Mouse (Mus musculus) embryo, embryonic 11 days (tissue): ENCODE data around the gene Exoc4.

Experiments
- DNase-seq: peaks from one replicate; pipeline ENCODE4 v3.0.0-alpha.2; 2015

Gene Exoc4

DNA sequence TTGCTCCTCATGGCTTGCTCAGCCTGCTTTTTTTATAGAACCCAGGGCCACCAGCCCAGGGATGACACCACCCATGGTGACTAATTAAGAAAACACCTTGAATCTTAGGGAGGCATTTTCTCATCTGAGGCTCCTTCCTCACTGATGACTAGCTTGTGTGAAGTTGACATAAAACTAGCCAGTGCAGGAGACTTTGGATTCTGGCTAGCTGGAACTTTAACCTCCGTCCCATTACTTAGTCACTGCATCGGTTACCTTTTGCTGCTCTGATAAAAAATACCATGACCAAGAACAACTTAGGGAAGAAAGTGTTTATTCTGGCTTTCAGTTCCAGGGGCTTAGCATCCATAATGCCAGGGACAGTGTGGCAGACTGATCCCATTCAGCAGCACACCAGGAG is 711.9 kb downstream of the Exoc4 start:
- DNase-seq = no peak

DNA sequence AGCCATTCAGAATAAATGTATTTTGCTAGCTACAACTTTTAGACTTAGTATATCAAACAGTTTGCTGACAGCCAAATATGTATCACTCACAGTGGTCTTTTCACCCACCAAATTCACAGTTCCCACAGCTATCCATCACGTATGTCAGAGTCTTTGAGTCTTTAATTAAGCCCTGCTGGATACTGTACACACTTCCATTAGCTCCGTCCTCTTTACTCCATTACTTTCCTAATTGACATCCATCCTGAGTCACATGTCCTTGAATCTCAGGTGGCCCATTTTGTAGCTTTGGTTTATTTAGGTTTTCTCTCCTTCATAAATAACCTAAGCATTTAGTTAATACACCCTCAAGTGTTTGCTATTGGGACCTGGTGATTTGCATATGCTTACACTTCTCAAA is 714.2 kb downstream of the Exoc4 start:
- DNase-seq = no peak

DNA sequence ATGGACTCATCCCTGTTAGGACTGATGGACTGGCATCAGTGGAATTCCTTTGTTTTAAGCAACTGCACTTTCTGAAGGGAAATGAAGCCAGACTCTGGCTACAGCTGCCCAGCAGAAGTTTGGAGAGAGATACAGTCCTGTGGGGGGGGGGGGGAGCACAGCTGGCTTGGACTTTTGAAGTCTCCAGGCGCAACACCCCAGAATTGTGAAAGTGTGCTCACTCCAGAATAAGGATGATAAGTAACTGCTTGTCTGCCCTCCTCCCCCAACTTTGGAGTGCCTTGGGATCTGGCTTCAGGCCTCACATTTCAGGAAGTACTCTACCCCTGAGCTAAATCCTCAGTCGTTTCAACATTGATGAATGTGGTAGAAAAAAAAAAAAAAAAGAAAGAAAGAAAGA is 716.7 kb downstream of the Exoc4 start:
- DNase-seq = peak; percentile 39

DNA sequence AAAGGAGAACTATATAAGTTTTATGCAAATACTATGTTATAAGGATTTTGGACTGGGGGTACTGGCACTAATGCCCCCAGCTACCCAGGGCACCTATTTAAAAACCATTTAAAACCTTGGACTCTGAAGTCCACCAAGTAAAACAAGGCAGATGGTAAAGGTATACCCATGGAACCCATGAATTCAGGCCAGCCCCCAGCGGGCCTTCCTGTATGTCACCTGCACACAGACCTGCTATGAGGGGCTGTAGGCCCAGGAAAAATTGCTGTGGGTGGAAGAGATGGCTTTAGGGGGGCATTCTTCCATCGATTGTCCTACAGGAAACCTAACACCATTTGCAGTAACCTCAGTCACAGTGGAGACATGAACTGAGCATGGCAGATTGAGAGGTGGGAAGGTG is 719.9 kb downstream of the Exoc4 start:
- DNase-seq = no peak

DNA sequence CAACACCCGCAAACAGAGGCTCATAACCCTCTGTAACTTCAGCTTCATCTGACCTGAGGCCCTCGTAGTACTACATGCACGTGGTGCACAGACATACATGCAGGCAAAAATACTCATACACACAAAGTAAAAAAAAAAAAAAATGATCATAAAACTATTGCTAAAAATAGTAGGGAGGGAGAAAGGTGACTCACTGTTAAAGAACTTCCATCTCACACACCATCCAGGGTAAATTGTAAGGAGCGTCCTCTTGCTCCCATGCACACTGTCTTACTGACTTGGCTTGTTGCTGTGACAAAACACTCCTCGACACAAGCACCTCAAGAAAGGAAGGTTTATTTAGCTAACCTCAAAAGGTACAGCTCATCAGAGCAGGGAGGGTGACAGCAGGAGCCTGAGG is 723.9 kb downstream of the Exoc4 start:
- DNase-seq = no peak

DNA sequence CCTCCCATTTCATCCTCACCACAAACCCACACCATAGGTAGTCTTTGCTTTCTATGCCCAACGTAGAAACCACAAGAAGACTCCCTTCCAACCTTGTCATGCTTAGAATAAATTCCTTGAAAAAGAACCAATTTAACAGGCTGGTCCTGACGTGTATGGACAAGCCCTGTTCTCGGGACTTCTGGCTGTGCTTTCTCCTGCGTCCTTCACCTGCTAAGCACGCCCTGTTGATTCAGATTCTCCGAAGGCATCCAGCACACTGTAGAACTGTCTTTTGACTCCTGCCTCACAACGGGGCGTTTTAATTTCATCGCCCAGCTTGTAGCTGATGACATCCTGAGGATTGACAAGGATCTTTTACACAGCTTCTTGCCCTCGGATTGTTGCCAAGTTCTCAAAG is 727.7 kb downstream of the Exoc4 start:
- DNase-seq = no peak

DNA sequence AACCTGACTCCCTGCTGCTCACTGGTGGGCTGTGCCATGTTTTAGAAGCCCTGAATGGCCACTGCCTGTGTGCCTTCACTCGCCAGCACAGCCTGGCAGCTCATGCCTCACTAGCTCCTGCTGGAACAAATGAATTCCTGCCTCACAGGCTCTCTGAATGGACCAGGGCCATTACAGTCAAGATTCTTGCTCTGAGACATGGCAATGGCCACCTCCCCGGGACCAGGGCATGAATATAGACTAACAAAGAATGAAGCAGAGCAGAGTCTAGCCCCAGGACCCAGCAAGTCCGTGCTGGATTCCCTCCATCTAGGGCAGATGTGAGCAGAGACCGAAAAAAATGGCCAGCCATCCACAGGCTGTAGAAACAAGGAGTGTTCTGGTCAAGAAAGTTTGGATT is 728.6 kb downstream of the Exoc4 start:
- DNase-seq = peak; percentile 24

DNA sequence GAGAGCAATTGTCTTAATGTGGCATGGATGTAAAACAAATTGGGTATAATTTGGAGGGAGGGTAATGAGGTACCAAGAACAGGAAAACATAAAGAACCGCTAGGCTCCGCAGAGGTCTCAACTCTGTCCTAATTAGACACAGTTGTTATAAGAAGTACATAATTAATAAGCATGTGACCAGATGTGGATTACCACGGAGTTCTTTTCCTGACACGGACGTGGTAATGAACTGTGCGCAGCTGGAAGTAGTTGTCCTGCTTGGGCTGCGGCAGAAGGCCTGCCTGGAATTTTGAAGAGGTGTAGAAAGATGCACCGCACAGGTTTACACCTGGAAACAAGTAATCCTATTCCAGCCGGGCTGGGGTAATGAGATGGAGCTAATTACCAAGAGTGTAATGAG is 729.0 kb downstream of the Exoc4 start:
- DNase-seq = no peak

DNA sequence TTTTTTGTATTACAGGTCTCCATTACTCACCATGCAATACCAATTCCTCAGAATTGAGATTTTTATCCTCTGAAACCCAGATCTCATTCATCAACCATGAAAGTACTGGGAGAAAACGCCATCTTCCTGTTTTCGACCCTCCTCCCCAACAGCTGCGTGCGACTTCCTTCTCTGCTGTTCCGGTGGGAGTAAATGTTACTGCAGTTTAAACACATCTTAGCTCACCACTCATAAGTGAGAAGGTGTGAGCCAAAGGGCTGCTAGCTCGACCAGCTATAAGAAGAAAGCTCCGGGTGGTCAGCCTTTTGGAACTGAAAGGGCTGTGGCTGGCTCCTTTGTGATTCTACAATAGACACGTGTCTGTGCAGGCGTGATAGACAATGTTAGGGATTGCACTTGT is 733.8 kb downstream of the Exoc4 start:
- DNase-seq = no peak

DNA sequence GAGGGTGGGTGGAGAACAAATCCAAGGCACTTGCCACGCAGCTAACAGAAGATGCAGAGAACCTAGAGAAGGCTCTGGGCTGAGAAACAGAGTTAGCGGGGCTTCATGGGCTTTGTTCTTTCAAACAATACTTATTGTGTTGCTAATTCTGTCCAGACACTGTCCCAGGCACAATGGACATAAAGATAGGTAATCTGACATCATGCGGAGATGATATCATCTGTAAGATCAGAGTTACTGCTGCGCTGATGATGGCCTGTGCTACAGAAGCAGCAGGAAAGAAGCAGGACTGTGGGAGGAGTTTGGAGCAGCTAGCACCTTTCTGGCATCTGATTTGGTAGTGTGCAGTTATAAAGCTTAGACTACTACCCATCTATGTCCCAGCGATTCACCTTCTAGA is 738.2 kb downstream of the Exoc4 start:
- DNase-seq = no peak

DNA sequence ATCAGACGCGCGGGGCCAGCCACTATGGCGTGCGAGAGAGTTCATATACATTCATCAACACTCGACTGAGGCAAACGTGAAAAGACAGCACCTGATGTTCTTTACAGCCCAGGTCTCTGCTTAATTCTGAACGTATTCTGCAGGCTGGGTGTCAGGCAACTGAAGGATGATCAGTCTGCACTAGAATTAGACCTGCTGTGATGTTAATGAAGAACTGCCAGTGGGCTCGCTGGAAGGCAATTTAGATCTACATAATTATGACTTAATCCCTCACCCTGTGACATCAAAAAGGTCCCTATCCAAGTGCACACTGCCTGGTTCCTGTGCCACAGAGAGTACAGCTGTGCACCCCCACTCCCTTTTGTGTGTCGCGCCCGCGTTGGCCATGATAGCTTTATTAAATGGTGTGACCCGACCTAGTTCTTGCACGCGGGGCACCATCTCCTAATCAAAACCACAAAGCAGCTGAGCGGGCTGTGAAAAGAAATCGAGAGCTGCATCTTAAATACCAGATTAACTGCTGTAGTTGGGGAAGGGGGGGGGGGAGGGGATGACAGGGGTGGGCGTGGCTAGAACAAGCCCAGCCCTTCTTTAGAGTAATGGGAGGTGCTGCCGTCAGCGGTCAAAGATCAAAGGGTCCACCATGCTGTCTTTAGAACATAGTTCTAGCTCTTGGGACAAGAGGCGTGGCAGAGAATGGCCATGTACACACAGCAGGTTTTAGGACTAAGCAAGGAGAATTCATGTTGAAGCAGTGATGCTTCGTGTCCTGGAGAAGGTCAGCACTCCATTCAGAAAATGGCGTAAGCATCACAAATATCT is 743.5 kb downstream of the Exoc4 start:
- DNase-seq = peak; percentile 41

DNA sequence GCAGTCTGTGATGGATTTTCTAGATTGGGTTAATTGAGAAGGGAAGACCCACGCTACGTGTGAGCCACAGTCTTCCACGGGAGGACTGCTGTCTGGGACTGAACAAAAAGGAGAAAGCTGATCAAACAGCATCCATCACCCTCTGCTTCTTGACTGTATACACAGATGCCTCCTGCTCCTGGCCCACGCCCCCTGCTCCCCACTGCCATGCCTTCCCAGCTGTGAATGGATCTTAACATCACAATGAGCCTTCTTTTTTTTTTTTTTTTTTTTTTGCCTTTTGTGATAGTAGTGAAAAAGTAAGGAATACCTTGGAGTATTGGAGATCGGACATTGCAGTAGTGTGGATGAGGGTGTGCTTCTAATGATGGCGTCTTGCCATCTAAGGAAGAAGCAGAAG is 745.0 kb downstream of the Exoc4 start:
- no peak for DNase-seq

DNA sequence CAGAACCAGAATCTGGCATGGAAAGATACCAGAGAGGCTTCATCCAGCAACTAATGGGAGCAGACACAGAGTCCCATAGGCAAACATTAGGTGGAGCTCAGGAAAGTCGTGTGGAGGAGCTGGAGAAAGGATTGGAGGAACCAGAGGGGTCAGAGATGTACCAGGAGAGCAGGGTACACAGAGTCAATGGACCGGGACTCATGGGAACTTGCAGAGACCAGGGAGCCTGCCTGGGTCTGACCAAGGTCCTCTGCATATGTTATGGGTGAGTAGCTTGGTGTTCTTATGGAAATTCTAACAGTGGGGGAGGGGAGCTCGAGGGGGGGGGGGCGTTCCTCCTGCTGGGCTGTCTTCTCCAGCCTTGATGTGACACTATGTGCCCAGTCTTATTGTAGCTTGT is 749.7 kb downstream of the Exoc4 start:
- no peak for DNase-seq

DNA sequence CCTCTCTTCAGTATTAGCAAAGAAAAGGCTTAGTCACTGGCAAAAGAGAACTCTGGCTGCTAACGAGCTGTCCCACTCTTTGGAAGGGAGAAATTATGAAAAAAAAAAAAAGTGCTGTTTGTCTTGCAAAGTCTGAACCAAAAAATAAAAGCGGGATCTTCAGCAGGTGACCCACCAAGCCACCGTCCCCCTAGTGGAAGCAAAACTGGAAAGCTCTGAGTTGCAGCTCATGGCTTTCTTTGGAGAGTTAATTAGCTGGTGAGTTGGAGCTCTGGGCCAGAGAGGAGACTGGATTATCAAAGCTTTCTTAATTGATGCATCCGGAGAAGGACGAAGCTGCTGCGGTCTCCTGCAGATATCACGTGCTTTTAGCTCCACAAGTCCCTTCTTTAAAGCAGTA is 750.6 kb downstream of the Exoc4 start:
- peak; percentile 18 for DNase-seq

DNA sequence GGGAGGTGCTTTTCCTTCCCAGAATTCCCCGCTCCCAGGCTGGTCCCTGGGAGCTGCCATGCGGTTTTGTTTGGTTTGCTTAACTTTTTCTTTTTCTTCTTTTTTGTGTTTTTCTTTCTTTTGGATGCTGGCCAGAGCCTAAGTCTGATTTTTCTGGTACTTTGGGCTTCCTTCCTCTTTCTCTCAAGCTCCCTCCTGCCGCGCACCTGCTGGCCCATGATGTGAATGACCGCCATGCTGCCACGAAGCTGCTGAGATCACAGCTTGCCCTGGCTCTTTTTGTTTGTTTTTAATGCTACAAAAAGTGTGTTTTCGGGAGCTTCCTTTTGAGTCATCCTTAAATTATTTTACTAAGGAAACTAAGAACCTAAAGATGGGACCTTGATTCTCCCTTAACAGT is 751.8 kb downstream of the Exoc4 start:
- no peak for DNase-seq

DNA sequence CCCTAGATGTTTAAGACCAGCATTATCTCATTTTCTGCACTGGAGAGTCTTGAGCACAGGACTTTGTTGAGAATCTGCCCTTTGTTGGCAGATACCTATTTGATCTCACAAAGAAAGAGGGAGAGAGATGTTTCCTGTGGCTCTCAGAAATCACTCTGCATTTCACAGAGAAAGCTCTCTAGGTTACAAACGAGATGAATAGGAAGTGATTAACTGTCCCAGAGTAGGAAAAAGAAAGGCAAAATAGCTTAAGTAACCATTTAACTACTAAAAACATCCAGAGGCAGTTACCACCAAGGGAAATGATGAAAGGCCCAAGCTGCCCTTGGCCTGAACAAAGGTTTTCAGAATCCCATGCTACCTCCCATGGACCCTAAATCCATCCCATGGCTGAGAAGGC is 754.1 kb downstream of the Exoc4 start:
- DNase-seq = no peak

DNA sequence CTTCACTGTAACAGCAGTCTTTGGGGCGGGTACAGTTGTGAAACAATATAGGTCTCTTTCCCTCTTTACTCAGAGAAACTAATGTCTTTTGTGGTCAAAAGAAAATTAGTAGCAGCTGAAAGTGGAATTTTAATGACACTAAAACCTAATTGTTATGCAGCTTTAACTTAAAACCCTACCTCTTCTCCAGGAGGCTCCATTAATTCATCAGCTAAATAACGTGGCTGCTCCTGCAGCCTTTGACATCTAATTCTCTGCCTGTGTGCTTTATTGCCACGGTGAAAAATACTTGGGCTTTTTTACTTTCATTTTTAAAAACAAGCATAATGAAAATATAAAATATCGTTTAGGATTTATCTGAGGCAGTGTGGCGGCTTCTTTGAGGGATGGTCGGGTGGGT is 764.6 kb downstream of the Exoc4 start:
- DNase-seq = no peak
